Mouse (Mus musculus) lung, adult 2 months (tissue): ENCODE measurements around the gene Gm10553.
"Not testable (repeated sequence)": the region's sequence is repeated elsewhere in the genome, so short reads cannot be mapped to it uniquely, and the experiment has no call there.

ENCODE experiments used
- CTCF ChIP-seq: fragments of 200-500 bp; IDR thresholded peaks from 2 replicates; pipeline ENCODE4 v1.5.1; 2011; ENCODE audit warnings: mild to moderate bottlenecking, low read length, control low read depth; ENCODE audit not compliant: insufficient read depth
- POLR2A ChIP-seq: fragments of 200-500 bp; IDR thresholded peaks from 2 replicates; pipeline ENCODE4 v1.6.1; 2011; ENCODE audit warnings: low read depth, mild to moderate bottlenecking, control low read depth, low read length, borderline replicate concordance; ENCODE audit errors: extremely low read depth

GRCm38 (mm10) chr1:85099081-85099480 lies 883 bp upstream of the Gm10553 start:
- not testable (repeated sequence) for TF ChIP-seq POLR2A, CTCF
